Mouse (Mus musculus) C2C12 (cell line): ENCODE measurements around the gene Sdccag8.

Source experiments
- CTCF ChIP-seq: IDR thresholded peaks from one replicate; pipeline ENCODE4 v1.5.1; 2011; ENCODE audit not compliant: control insufficient read depth, insufficient read depth, insufficient read length
- MAX ChIP-seq: IDR thresholded peaks from one replicate; pipeline ENCODE4 v1.6.1; 2011; ENCODE audit warnings: mild to moderate bottlenecking, control low read depth
- MYOD1 ChIP-seq: IDR thresholded peaks from one replicate; pipeline ENCODE4 v1.6.1; 2011; ENCODE audit warnings: low read depth; ENCODE audit not compliant: control insufficient read depth, insufficient read length

GRCm38 (mm10) chr1:176774533-176774932 is 39.9 kb upstream of the Sdccag8 start:
- TF ChIP-seq MAX (no peak), MYOD1 (no peak), CTCF (no peak)
